Mouse (Mus musculus) urinary bladder, adult 2 months (tissue): ENCODE data around the gene Zdhhc7. TPM values are rescaled to one million over a fixed set of nuclear protein-coding genes. Genes with fewer than 3 reads are reported as not detected.

Experiments used
- DNase-seq: peaks from one replicate; pipeline ENCODE4 v3.0.0; 2022; ENCODE audit warnings: low spot score
- polyA plus RNA-seq: library from polyadenylated mRNA; depleted of rRNA; stranded (reverse); fragments of >200 nt; gene quantifications from 2 replicates; pipeline ENCODE4 v1.2.3, GENCODE M21; 2012

Zdhhc7 gene
- polyA plus RNA-seq, 1 experiment, result 35.9 TPM

DNA sequence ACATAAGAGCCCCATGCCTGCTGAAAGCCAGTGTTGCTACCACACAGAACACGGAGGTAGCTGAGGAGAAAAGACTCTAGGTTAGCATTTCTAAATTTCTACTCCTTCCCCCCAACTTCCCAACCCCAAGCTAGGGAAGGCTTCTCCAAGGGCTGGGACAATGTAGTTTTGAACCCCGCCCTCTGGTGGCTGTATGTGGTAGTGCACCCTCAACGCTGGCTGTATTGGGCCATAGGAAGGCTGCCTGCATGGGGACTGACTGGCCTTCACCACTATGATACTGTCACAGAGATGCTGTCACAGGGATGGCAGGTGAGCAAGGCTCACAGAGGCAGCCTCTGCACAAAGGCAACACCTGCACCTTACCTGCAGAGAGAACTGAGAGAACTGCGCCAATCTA is 29.6 kb downstream of the Zdhhc7 start:
- DNase-seq, result peak; percentile 70

DNA sequence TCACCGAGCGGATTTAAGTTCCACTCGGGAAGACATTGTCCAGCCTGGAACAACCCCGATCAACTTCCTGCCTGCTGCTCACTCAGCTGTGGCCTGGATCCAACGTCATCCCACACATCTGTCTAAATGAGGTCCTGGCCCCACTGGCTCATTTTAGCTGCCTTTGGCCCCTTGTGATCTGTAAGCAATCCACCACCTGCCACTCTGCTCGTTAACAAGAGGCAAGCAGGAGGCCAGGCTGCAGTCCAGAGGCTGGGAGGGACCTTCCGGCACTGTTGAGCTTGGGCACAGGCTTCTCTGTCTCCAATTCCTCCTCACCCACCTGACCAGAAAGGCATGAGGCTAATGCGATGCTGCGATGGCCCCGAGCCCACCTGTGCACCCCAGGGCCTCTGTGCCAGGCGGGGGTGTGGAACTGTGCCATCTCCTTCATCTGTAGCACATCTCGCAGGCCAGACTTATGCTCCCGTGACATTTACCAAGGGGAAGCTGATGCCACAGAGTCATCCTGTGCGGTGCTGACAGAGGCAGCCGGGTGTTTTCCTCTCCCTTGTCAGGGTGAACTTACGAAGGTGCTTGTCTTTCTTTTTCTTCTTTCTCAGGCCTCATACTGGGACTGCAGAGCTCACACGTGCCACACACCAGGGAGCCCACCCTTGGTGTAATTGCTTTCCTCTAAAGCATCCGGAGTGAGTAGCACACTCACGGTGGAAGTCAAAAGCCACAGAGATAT is 33.2 kb downstream of the Zdhhc7 start:
- no peak for DNase-seq

DNA sequence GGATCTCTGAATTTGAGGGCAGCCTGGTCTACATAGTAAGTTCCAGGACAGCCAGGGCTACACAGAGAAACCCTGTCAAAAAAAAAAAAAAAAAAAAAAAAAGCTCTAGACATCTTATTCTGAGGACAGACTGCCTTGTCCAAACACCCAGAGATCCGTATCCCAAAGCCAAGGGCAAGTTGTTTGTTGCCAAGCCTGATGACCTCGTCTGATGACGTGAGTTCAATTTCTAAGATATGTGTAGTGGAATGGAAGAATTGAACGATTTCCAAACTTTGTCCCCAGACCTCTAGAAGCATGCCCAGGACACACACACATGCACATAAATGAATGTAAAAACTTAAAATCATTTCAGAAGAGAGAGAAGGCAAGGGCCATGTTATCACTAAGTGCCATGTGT is 35.1 kb downstream of the Zdhhc7 start:
- no peak for DNase-seq

DNA sequence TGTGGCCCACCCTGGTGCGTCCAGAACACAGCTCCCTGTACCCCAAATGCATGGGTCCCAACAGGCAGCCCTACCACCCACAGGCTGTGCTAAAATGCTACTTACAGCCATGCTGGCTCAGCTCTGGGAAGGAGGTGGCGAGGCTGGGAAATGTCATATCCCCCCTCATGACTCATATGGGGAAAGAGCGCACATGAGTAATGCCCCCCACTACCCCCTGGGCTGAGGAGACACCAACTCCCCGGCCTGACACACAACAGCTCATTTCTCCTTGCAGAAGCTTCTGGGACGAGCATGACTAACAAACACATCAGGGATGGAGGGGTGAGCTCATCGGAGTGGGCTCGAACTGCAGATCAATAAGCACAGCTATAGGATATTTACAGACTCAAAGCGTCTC is 35.7 kb downstream of the Zdhhc7 start:
- DNase-seq, result no peak

DNA sequence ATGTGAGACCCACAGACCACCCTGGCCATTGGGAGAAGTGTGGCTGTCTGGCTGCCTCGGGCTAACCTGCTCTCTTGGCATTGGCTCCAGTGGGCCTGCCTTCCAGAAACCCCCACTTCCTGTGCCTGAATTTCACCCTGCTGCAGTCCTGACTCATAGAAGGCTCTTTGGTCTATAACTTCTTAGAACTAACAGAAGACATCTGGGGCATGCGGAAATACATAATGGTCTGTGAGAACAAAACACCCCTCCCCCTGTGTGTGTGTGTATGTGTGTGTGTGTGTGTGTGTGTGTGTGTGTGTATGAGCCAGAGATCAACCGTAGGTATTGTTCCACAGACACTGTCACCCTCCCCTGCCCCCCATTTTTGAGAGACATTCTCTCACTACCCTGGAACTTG is 38.0 kb downstream of the Zdhhc7 start:
- no peak for DNase-seq

DNA sequence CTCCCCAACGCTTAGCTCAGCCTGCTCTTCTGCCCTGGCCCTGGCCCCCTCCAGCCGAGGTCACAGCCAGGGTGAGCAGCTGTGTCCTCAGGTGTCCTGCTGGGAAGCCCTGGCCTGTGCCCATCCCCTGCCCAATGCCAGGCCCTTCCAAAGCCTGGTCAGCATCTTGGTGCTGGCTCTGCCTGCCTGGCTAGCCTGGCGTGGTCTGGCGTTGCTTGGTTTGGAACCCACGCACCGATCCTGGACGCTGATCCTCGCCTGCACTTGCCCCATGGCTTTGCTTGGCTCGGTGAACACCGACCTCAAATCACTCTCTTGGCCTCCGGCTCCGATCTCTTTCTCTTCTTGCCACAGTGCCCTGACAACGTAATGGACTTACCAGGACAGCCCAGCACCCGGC is 38.5 kb downstream of the Zdhhc7 start:
- no peak for DNase-seq

DNA sequence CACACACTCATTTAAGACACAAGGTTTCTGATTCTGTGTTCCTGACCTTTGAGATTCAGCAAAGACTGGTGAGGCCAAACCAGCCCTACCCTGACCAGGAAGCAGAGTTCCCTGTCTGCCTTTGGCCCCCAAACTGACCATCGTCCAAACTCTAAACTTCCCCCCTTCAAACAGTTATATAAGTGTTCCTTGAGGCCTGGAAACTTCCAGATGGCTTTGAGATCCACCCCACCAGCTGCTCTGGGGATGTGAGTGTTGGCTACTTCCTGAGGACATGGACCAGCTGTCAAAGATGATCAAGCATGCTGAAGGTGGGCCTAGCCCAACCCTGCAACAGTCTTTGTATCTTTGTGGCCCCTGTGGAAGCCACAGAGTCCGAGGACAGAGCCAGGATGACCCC is 44.2 kb downstream of the Zdhhc7 start:
- no peak for DNase-seq

DNA sequence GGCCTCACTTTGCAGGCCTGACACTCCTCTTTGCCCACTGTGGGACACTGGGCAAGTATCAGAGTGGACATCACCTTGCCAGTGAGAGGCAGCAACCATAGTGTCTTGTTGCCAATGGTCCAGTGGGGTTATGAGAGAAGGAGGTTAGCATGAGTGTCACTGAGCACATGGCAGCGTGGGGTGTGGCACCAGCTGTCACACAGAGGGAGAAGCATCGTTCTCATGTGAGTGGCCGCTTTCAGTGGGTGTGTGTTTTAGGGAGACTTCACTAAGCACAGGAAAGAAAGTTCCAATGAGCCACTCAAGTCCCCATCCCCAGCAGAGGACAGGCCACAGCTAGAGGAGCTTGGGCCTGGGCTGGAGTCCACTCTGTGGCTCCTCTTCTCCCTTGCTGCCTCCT is 46.4 kb downstream of the Zdhhc7 start:
- DNase-seq, result no peak

DNA sequence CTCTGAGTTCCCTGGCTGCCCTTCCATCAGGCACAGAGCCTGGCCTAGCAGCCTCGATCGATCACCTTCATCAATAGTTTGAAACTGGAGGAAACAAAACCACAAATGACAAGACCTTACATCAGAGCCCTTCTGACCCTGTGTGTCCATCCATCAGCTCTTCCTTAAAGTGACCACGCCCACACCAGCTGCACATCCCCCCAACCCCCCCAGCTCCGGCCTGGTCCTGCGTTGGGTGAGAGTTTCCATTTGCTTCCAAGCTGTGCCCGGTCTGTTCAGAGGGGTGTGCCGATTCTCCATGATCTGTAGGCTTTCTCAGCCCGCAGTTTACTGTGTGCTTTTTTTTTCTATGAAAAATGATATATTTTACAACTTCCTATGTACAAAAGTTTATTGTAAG is 49.0 kb downstream of the Zdhhc7 start:
- DNase-seq, result no peak

DNA sequence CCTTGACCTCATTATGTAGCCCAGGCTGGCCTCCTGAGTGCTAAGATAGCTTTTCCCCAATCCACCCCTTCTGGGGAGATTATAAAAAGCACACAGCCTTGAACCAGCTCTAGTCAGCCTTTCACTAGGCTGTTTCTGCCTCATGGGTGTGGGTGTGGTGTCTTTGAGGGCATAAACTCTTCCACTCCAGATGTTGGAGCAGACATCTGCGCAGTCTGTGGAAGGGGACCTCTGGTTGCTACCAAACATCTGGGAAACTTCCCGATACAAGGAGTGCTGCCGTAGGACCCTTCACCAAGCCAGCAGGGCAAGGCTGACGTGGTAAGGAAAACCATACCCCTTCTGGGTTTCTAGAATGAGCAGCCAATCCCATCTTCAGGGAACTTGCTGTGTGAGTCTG is 49.4 kb downstream of the Zdhhc7 start:
- no peak for DNase-seq

DNA sequence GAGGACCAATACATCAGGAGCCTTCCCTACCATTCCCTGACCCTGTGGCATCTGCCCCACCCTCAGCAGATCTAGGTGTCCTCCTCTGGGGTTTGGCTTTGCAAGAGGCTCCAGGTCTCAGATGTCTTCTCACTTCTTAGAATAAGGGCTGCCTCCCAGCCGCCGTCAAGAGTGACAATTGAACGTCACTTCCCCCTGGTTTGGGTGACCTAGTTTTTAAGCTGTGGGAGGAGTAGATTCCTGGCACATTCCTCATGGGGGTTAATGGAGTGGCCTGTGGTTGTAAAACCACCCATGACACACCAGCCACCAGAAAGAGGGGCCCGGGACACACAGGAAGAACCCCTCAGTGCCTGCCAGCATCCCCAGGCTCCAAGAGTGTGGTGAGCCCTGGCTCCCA is 50.3 kb downstream of the Zdhhc7 start:
- no peak for DNase-seq

DNA sequence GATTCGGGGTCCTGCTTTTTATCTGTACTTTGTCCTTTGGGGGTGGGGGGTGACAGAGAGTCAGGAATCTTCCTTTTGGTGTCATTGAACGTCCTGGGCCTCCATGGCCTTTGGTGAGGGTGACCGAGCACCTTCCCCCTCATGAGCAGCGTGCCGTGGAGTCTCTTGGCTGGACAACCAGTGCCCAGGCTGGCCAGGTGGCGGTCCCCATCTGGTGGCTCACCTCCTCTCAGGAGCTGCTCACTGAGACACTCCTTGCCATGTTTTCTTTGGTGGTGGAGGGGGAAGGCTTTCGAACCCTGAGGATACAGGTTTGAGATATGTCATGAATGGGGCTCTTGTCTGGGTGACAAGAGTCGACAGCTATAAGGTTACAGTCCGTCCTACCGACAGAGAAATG is 50.9 kb downstream of the Zdhhc7 start:
- DNase-seq, result no peak

DNA sequence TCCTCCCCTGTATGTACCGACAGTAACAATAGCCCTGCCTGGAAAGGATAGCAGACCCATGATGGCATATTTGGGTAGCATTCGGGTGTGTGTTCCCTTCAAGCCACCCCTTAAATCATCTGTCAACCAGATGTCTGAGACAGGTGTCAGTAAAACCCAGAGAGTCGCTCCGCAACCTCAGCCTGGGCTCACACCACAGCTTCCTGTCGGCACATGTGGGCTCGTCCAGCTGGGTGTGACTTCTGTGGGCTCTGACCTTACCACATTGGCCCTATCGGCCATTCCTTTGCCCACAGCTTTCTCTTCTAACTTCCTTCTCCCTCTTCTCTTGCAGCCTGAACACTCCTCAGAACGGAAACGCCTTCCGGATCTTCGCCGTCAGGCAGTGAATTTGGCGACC is 51.3 kb downstream of the Zdhhc7 start:
- no peak for DNase-seq

DNA sequence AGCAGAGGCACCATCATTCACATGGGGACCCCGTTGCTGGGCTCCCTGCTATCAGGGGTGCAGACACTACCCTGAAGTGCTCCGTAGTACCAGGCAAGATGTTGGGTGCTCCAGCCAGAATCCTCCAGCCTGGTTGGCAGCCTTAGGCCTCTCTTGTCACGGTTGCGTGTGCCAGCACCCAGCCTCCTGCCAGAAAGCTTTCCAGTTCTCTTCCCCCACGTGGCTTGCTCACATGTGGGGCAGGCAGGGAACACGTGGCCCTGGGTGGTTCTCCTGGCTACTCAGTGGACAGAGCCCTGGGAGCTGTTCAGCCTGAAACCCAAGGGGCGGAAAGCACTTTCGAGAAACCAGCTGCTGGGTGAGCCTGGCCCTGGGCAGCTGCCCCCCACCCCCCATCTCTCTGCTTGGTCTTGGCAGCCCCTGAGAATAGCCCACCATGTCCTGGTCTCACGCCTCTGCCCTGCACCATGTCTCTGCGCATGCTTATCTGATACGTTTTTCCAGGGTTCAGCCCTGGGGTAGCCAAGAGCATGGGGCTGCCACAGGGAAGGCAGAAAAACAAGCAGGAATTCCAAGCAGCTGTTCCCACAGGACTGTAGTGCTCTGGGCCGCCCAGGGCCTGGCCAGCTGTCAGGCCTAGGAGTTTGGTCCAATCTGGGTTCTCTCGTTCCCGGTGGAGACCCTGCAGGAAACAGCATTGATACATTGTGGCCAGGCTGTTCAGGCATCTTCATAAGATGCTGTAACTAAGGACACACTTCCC is 54.8 kb downstream of the Zdhhc7 start:
- peak; percentile 60 for DNase-seq

DNA sequence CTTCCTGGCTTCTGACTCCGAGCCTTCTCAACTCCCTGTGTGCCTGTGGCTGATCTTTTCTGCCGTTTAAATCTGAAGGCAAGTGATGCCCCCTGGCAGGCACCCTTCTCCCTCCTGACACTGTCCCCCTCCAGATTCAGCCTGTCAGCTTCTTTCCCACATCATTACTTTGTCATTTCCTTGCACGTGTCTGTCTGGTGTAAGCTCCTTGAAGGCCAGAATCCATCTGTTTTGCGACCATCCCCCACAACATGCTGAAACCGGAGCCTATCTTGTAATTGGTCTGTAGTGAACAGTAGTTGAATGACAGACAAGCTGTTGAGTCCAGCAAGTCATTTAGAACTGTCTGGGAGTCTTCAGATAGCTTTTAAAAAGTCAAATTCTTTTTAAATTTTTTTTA is 55.8 kb downstream of the Zdhhc7 start:
- no peak for DNase-seq

DNA sequence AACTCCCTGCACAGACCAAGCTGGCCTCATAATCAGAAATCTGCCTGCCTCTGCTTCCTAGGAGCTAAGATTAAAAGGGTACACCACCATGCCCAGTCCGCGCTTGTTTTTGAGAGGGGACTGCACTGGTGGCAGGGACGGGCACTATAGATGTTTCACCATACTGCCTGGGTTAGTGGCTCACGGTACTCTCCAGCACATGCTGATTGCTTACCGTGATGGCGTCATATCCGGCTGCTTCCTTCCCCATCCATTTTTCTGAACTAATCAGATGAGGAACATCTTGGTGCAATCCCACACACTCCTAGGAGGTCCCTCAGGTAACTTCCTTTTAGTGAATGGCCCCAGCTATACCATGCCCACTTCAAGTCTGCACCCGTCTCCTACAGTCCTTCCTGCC is 56.4 kb downstream of the Zdhhc7 start:
- DNase-seq, result no peak

DNA sequence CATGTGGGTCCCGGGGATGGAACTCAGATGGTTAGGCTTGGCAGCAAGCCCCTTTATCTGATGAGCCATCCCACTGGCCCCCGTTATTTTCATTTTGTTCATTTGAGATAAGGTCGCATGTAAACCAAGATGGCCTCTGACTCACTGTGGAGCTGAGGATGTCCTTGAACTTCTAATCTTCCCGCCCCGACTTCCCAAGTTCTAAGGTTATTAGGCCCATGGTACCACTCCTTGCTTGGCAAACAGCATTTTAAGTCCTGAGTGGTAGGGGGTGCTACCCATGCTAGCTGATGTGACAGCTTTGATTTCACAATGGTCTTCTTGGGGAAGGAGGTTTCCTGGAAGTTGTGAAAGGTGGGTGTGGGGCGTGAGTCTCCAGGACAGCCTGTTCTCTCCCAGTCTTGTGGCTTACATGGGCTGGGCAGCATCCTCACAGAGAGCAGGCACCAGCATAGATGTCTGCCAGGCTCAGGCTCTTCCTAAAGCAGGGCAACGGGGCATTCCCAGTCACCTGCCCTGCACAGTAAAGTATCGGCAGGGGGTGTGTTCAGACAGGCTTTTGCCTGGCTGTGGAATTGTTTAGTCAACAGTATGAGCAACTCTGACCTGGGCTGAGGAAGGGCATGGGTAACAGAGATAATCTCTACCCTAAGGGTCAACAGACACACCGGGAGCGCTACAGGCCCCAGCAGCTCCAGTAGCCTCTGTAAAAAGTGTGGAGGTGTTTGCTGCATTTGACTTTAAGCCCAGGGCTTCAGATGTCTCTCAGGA is 58.6 kb downstream of the Zdhhc7 start:
- DNase-seq, result no peak

DNA sequence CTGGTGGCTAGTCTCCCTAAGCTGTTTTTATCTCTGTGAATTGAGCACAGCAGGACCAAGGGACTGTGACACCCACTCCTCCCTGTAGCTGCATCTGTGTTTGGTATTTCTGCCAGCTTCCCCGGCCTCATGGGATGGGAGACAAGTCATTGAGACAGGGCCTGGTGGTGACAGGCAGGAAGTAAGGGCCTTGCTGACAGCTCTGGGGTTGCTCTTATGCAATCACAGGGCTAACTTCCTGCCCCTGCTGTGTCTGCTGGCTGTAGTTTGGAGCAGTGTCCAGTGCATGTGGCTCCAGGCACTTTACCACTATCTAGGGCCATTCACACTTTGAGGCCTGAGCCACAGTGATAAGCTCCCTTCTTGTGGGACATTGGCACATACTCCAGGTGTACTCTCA is 60.4 kb downstream of the Zdhhc7 start:
- DNase-seq, result no peak

DNA sequence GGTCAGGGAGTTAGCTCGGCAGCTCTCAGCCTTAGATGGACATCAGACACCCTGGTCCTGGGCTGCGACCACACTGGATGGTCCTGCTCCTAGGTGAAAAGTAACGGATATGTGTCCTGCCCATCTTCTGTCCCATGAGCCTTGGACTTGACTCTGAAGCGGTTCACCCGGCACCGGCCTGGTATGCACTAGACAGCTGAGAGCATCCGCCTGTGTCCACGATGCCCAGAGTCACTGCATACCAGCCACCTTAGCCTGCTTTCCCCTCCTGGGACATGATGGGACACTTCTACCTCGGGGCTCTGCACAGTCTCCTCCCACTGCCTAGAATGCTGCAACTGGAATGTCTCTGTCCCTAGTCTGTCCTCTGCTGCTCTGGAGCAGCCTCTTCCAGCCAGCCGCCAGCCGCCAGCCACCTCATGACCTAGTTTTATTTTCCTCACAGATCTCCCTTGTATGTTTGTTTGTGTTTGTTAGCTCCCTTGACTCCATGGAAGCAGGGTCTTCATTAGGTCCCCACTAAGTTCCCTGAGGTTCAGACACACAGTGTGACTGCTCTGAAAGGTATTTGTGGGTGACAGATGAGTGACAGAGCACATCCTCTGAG is 61.9 kb downstream of the Zdhhc7 start:
- DNase-seq, result no peak

DNA sequence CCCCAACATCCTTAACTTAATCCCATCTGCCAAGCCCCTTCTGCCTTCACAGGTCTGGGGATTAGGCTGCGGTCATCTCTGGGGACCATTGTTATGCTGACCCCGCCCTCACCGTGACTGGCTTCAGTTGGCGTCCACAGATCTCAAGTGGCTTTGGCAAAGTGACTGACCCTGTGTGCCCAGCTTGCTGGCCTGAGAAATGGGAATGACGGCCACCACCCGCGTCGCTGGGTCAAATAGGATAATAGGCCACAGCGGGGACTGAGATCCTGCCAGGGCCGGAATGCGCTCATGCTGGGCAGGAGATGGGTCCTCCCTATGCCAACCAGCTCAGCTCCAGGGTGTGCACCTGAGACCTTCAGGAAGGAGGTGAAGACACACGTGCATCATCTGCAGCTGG is 62.5 kb downstream of the Zdhhc7 start:
- no peak for DNase-seq

DNA sequence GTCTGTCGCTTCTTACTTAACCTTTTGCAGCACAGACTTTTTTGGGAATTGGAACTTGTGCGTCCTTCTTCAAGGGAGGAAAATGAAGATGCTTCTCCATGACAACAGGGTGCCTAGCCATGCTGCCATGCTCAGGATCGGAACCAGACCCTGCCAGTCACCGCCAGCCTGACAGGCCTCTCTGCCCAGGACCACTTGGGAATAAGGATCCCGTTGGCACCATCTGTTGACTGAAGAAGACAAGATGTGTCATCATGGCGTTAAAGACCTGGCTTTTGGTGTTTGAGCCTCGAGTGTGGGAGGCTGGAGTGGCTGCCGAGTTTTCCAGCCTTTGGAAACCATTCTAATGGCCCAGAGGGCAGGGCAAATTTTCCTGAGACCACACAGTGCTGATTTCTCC is 63.7 kb downstream of the Zdhhc7 start:
- no peak for DNase-seq

DNA sequence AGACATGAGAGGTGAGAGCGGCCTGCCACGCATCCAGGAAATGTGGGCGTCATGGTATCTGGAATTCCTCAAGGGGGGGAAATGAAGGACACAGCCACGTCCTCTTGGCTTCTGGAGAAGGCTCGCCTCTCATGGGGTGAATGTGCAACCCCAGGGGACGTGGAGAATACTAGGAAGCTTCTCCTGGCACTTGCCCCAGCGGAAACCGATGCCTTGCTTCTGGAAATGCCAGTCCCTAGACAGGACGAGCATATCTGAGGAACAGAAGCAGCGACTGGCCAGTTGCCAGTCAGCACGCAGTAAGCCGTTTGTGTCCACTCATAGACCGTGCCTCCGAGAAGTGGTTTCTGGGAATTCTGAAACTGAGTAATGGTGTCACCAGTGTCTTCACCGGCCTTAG is 64.1 kb downstream of the Zdhhc7 start:
- no peak for DNase-seq
